Mouse (Mus musculus) liver, embryonic 16.5 days (tissue): Measurements from ENCODE around the gene Rab40c. TPM values are rescaled to one million over a fixed set of nuclear protein-coding genes. Genes with fewer than 3 reads are reported as not detected.
A peak's percentile ranks its signal among the peaks of the same experiment; 100 is the strongest.

Experiments used
- ATAC-seq: fragments of 200-750 bp; cut with Nextera tagmentation; 2 replicates; pipeline ENCODE4 v1.8.0; 2017; ENCODE audit warnings: low read depth, mild to moderate bottlenecking, moderate number of reproducible peaks, moderate library complexity
- H3K27ac ChIP-seq: fragments of 300-500 bp; sonication (generic); 2 replicates; pipeline ENCODE4 v1.5.1; 2014; ENCODE audit warnings: mild to moderate bottlenecking, low read length
- H3K27me3 ChIP-seq: fragments of 300-500 bp; sonication (generic); 2 replicates; pipeline ENCODE4 v1.6.1; 2014; ENCODE audit warnings: low read depth, low read length, mixed read lengths; ENCODE audit not compliant: control insufficient read depth, insufficient read depth
- H3K36me3 ChIP-seq: fragments of 300-500 bp; sonication (generic); 2 replicates; pipeline ENCODE4 v1.6.1; 2014; ENCODE audit warnings: mild to moderate bottlenecking; ENCODE audit not compliant: control insufficient read depth, insufficient read depth
- H3K4me1 ChIP-seq: fragments of 300-500 bp; sonication (generic); 2 replicates; pipeline ENCODE4 v1.6.1; 2014; ENCODE audit warnings: low read depth, low read length, mixed read lengths; ENCODE audit not compliant: control insufficient read depth
- H3K4me2 ChIP-seq: fragments of 300-500 bp; sonication (generic); 2 replicates; pipeline ENCODE4 v1.6.1; 2014; ENCODE audit warnings: low read depth, low read length, mixed read lengths
- H3K4me3 ChIP-seq: fragments of 300-500 bp; sonication (generic); 2 replicates; pipeline ENCODE4 v1.5.1; 2014; ENCODE audit warnings: low read depth, mild to moderate bottlenecking, low read length
- H3K9ac ChIP-seq: fragments of 300-500 bp; sonication (generic); 2 replicates; pipeline ENCODE4 v1.6.1; 2014; ENCODE audit warnings: low read depth, low read length
- H3K9me3 ChIP-seq: fragments of 300-500 bp; sonication (generic); replicated peaks from 2 replicates; pipeline ENCODE4 v1.6.1; 2016; ENCODE audit warnings: low read length; ENCODE audit not compliant: control insufficient read depth
- WGBS: fragments of 180-500 bp; shearing (Covaris S2); extraction: QIAGEN DNeasy Blood & Tissue Kit; methylation state at CpG from one replicate; pipeline ENCODE4 v1.1.7; 2014; ENCODE audit not compliant: insufficient replicate concordance; 5-methylcytosine and 5-hydroxymethylcytosine counted together
- polyA plus RNA-seq: library from polyadenylated mRNA; unstranded; fragments of >200 nt; fragmentation: Nextera tagmentation; extraction: Ambion mirVana; gene quantifications from 2 replicates; pipeline ENCODE4 v1.2.1, GENCODE M21; 2015

Rab40c gene
- polyA plus RNA-seq, 1 experiment from 2014 or later: 7.0 TPM

- Histone ChIP-seq H3K4me2 (no peak overlapping the region), H3K4me1 (peaks cover 30% of the 10 kb centered on the region), H3K36me3 (peaks cover 5% of the 10 kb centered on the region), H3K4me3 (no peak overlapping the region), H3K27me3 (no peaks in the 10 kb centered on the region), H3K9me3 (no peaks in the 10 kb centered on the region), H3K9ac (no peak overlapping the region), H3K27ac (no peak overlapping the region)
- ATAC-seq: no peak
- WGBS: 36% methylated on average over 5 of the region's 5 CpGs
These were observed 38.5 kb downstream of the Rab40c start for GRCm38 (mm10) chr17:25880913-25881641.

DNA sequence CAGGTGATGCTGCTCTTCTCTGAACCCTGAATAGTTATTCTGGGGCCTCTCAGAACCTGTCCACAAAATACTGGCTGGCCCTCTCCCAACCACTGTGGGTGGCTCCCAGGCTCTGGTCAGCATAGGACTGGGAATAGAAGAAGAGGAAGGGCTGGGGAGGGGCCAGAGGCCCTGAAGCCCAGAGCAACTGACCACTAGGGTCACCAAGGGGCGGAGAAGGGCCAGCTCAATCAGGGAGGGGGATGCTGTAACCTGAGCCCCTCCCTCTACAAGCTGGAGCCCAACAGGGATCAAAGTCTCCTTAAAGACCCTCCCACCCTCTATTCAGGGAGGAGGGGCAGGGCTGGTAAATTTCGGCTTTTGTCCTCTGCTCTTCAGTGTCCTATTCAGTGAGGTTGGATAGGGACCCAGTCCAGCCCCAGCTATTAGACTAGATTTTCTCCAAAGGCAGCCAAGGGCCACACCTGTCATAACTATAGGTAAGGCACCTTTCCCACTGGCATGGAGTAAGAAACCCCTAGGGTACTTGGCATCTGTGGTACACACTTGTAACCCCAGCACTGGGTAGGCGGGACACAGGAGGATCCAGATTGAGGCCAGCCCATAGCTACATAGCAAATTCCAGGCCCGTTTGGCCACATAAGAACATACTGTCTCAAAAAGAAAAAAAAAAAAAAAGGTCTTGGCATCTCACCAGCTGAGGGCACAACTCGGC is 39.2 kb downstream of the Rab40c start, which contains the start of gene Wfikkn1:
Wfikkn1 (minus strand) TSS at position 663 of the 715 bp plus-strand sequence.
- WGBS: 62% methylated on average over 5 of the region's 5 CpGs
- peaks cover 5% of the 10 kb centered on the region for H3K36me3 ChIP-seq
- no peak within 1 kb of the TSS for H3K27ac ChIP-seq
- no peaks in the 10 kb centered on the region for H3K9me3 ChIP-seq
- H3K9ac ChIP-seq: no peak within 1 kb of the TSS
- ATAC-seq: peak; percentile 19
- H3K4me1 ChIP-seq: peaks cover 34% of the 10 kb centered on the region
- H3K4me2 ChIP-seq: no peak within 1 kb of the TSS
- no peak within 1 kb of the TSS for H3K4me3 ChIP-seq
- no peaks in the 10 kb centered on the region for H3K27me3 ChIP-seq

GRCm38 (mm10) chr17:25879750-25880149 is 39.8 kb downstream of the Rab40c start:
- 79% methylated on average over 8 of the region's 8 CpGs for WGBS
- Histone ChIP-seq H3K27ac (no peak overlapping the region), H3K27me3 (no peaks in the 10 kb centered on the region), H3K36me3 (peaks cover 5% of the 10 kb centered on the region), H3K9me3 (no peaks in the 10 kb centered on the region), H3K4me1 (peaks cover 34% of the 10 kb centered on the region), H3K4me3 (no peak overlapping the region), H3K4me2 (no peak overlapping the region), H3K9ac (no peak overlapping the region)
- no peak for ATAC-seq

GRCm38 (mm10) chr17:25879261-25879660 is 40.3 kb downstream of the Rab40c start:
- H3K4me3 ChIP-seq: no peak overlapping the region
- H3K9me3 ChIP-seq: no peaks in the 10 kb centered on the region
- H3K36me3 ChIP-seq: peaks cover 5% of the 10 kb centered on the region; the same call in 1 of the 2 replicates
- no peak for ATAC-seq
- H3K9ac ChIP-seq: no peak overlapping the region
- WGBS: 65% methylated on average over 4 of the region's 4 CpGs
- no peak overlapping the region for H3K27ac ChIP-seq
- H3K4me1 ChIP-seq: peaks cover 36% of the 10 kb centered on the region
- no peaks in the 10 kb centered on the region for H3K27me3 ChIP-seq
- no peak overlapping the region for H3K4me2 ChIP-seq

- Histone ChIP-seq H3K4me2 (no peak overlapping the region), H3K4me3 (no peak overlapping the region), H3K27me3 (no peaks in the 10 kb centered on the region), H3K27ac (no peak overlapping the region), H3K4me1 (peaks cover 42% of the 10 kb centered on the region), H3K9me3 (no peaks in the 10 kb centered on the region), H3K36me3 (peaks cover 5% of the 10 kb centered on the region; the same call in 1 of the 2 replicates), H3K9ac (no peak overlapping the region)
- WGBS: 85% methylated on average over 19 of the region's 19 CpGs
- no peak for ATAC-seq
These were observed 40.8 kb downstream of the Rab40c start for GRCm38 (mm10) chr17:25878611-25879180.

- no peak overlapping the region for H3K4me2 ChIP-seq
- no peak overlapping the region for H3K4me3 ChIP-seq
- H3K9ac ChIP-seq: no peak overlapping the region
- H3K9me3 ChIP-seq: no peaks in the 10 kb centered on the region
- 82% methylated on average over 32 of the region's 32 CpGs for WGBS
- H3K27me3 ChIP-seq: no peaks in the 10 kb centered on the region
- H3K4me1 ChIP-seq: peaks cover 42% of the 10 kb centered on the region
- no peaks in the 10 kb centered on the region for H3K36me3 ChIP-seq
- no peak overlapping the region for H3K27ac ChIP-seq
- ATAC-seq: no peak
These were observed 41.6 kb downstream of the Rab40c start for GRCm38 (mm10) chr17:25877741-25878610.

DNA sequence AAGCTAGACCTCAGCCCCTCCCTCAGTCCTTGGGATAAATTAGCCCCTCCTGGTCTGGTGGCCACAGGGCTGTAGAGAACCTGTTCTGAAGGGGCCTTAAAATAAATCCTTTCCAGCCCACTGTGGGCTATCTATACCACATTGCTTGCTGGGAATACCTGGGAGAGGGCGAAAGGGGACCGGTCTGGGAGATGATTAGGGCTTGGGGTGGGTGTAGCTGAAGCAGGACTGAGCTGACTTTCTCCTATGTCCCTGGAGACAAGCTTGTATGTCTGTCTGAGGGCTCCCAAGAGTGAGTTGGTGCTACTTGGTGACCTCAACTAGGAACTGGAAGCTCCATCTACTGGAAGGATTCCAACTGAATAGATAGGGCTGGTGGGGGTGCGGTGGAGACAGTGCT is 42.5 kb downstream of the Rab40c start:
- no peaks in the 10 kb centered on the region for H3K27me3 ChIP-seq
- ATAC-seq: no peak
- H3K4me1 ChIP-seq: peaks cover 34% of the 10 kb centered on the region
- H3K4me2 ChIP-seq: no peak overlapping the region
- no peak overlapping the region for H3K9ac ChIP-seq
- H3K27ac ChIP-seq: no peak overlapping the region
- 78% methylated on average over 3 of the region's 3 CpGs for WGBS
- H3K4me3 ChIP-seq: no peak overlapping the region
- no peaks in the 10 kb centered on the region for H3K9me3 ChIP-seq
- H3K36me3 ChIP-seq: no peaks in the 10 kb centered on the region

GRCm38 (mm10) chr17:25876347-25876915 is 43.1 kb downstream of the Rab40c start:
- 60% methylated on average over 10 of the region's 10 CpGs for WGBS
- Histone ChIP-seq H3K9me3 (no peaks in the 10 kb centered on the region), H3K27me3 (no peaks in the 10 kb centered on the region), H3K4me1 (peaks cover 29% of the 10 kb centered on the region), H3K4me3 (peak overlapping the region; percentile 85), H3K4me2 (peak overlapping the region; percentile 85), H3K27ac (peak overlapping the region; percentile 90), H3K36me3 (no peaks in the 10 kb centered on the region), H3K9ac (peak overlapping the region; percentile 83)
- ATAC-seq: peak; percentile 19; the same call in 1 of the 2 replicates
